Mouse (Mus musculus): ENCODE measurements at regions not wholly inside any gene's neighbourhood (a gene's known extent, or its start where the extent isn't known, plus 50 kb on each side); places are given as distances from the start of the nearest gene placed in this dataset.

DNA sequence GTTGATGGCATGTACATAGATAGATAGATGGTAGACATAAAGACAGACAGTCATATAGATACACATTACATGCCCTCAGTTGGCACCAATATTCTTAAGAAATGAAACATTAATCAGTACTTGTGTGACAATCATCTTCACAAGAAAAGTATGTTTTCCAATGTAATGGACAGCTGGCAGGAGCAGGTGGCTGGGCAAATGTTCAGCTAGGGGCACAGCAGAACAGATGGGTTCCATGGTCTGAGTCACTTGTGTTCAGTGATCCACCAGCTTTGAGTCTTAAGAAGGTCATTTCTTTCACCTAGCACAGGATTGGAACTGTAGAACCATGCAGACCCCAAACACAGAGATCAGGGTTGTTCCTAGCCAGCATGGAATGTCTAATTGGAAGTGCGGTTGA lies 2631.2 kb upstream of the 5930422O12Rik start:
- DNase-seq (ENCODE audit: low spot score) = no peak
- TF ChIP-seq CTCF (IDR thresholded peaks at IDR 0.05; ENCODE audit: low read depth) (no peak), EP300 (optimal IDR thresholded peaks at IDR 0.05) (no peak)
- H3K27me3 ChIP-seq (ENCODE audit: control insufficient read depth, insufficient read depth, low read length) = no peaks in the 10 kb centered on the region
- H3K4me1 ChIP-seq (replicated peaks; ENCODE audit: control insufficient read depth, insufficient read depth) = no peaks in the 10 kb centered on the region
- H3K9ac ChIP-seq (ENCODE audit: low read length) = no peak overlapping the region
- H3K4me2 ChIP-seq (replicated peaks; ENCODE audit: low read depth) = no peak overlapping the region
- no peak overlapping the region for H3K4me3 ChIP-seq (ENCODE audit: low read depth, low read length)
- 100% methylated on average over 1 of the region's 1 CpGs for WGBS
- H3K9me3 ChIP-seq (ENCODE audit: control insufficient read depth, low read length) = no peaks in the 10 kb centered on the region
- H3K36me3 ChIP-seq (ENCODE audit: control insufficient read depth, insufficient read depth, low read length) = no peaks in the 10 kb centered on the region
- ATAC-seq (ENCODE audit: low FRiP score, low TSS enrichment) = no peak
- no peak overlapping the region for H3K27ac ChIP-seq (replicated peaks)

DNA sequence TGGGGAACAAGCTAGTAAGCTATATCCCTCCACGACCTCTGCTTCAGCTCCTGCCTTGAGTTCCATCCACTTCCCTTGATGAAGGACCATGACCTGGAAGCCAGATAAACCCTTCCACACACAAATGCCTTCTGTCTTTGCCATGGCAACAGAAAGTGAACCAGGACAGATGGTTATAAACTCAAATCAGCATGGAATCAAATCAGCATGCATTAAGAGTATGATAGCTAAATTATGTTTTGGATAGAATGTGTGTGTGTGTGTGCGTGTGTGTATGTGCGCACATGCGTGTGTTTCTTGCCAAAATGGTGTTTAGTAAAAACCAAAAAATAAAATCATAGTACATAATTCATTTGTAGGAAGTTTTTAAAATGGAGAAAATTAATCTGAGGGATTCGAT lies 2611.5 kb upstream of the 5930422O12Rik start:
- no peak for ATAC-seq (ENCODE audit: low FRiP score, low TSS enrichment)
- H3K4me3 ChIP-seq (ENCODE audit: low read depth, low read length) = no peak overlapping the region
- H3K27me3 ChIP-seq (ENCODE audit: control insufficient read depth, insufficient read depth, low read length) = no peaks in the 10 kb centered on the region
- H3K4me2 ChIP-seq (replicated peaks; ENCODE audit: low read depth) = no peak overlapping the region
- 92% methylated on average over 5 of the region's 5 CpGs for WGBS
- DNase-seq (ENCODE audit: low spot score) = no peak
- TF ChIP-seq EP300 (optimal IDR thresholded peaks at IDR 0.05) = no peak
- TF ChIP-seq CTCF (IDR thresholded peaks at IDR 0.05; ENCODE audit: low read depth) = no peak
- no peaks in the 10 kb centered on the region for H3K36me3 ChIP-seq (ENCODE audit: control insufficient read depth, insufficient read depth, low read length)
- no peaks in the 10 kb centered on the region for H3K4me1 ChIP-seq (replicated peaks; ENCODE audit: control insufficient read depth, insufficient read depth)
- H3K9ac ChIP-seq (ENCODE audit: low read length) = no peak overlapping the region
- no peak overlapping the region for H3K27ac ChIP-seq (replicated peaks)
- H3K9me3 ChIP-seq (ENCODE audit: control insufficient read depth, low read length) = no peaks in the 10 kb centered on the region

GRCm38 (mm10) chr8:30822835-30823587 lies 2605.5 kb upstream of the 5930422O12Rik start:
- H3K27ac ChIP-seq (replicated peaks) = no peak overlapping the region
- H3K4me1 ChIP-seq (replicated peaks; ENCODE audit: control insufficient read depth, insufficient read depth) = no peaks in the 10 kb centered on the region
- no peaks in the 10 kb centered on the region for H3K36me3 ChIP-seq (ENCODE audit: control insufficient read depth, insufficient read depth, low read length)
- H3K27me3 ChIP-seq (ENCODE audit: control insufficient read depth, insufficient read depth, low read length) = no peaks in the 10 kb centered on the region
- peak; percentile 44 for DNase-seq (ENCODE audit: low spot score)
- ATAC-seq (ENCODE audit: low FRiP score, low TSS enrichment) = peak; percentile 99
- H3K4me3 ChIP-seq (ENCODE audit: low read depth, low read length) = no peak overlapping the region
- 66% methylated on average over 25 of the region's 25 CpGs for WGBS
- H3K9ac ChIP-seq (ENCODE audit: low read length) = no peak overlapping the region
- TF ChIP-seq EP300 (optimal IDR thresholded peaks at IDR 0.05) (no peak), CTCF (IDR thresholded peaks at IDR 0.05; ENCODE audit: low read depth) (no peak)
- no peak overlapping the region for H3K4me2 ChIP-seq (replicated peaks; ENCODE audit: low read depth)
- H3K9me3 ChIP-seq (ENCODE audit: control insufficient read depth, low read length) = no peaks in the 10 kb centered on the region

DNA sequence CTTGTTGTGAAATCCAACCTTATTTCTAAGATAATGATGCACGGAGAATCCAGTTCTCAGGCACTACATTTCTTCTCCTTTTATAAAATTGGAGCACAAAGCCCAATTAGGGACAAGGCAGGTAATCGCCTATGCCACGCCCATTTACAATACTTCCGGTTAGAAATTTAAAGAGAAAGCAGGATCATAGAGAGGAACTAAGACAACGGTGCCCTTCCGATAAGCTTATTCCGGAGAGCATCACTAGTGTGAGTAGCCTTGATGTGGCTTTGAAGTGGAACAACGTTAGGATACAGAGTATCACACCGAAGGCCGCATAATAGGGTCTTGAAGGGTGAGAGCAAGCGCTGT lies 2604.9 kb upstream of the 5930422O12Rik start:
- no peak overlapping the region for H3K4me3 ChIP-seq (ENCODE audit: low read depth, low read length)
- no peak overlapping the region for H3K9ac ChIP-seq (ENCODE audit: low read length)
- no peaks in the 10 kb centered on the region for H3K9me3 ChIP-seq (ENCODE audit: control insufficient read depth, low read length)
- no peaks in the 10 kb centered on the region for H3K36me3 ChIP-seq (ENCODE audit: control insufficient read depth, insufficient read depth, low read length)
- H3K4me1 ChIP-seq (replicated peaks; ENCODE audit: control insufficient read depth, insufficient read depth) = no peaks in the 10 kb centered on the region
- TF ChIP-seq EP300 (optimal IDR thresholded peaks at IDR 0.05) = no peak
- TF ChIP-seq CTCF (IDR thresholded peaks at IDR 0.05; ENCODE audit: low read depth) = no peak
- H3K27ac ChIP-seq (replicated peaks) = no peak overlapping the region
- DNase-seq (ENCODE audit: low spot score) (no peak), ATAC-seq (ENCODE audit: low FRiP score, low TSS enrichment) (peak; percentile 12; the same call in 1 of the 2 replicates)
- H3K27me3 ChIP-seq (ENCODE audit: control insufficient read depth, insufficient read depth, low read length) = no peaks in the 10 kb centered on the region
- 79% methylated on average over 11 of the region's 11 CpGs for WGBS
- H3K4me2 ChIP-seq (replicated peaks; ENCODE audit: low read depth) = no peak overlapping the region

- Histone ChIP-seq H3K9me3 (ENCODE audit: control insufficient read depth, low read length) (no peaks in the 10 kb centered on the region), H3K4me2 (replicated peaks; ENCODE audit: low read depth) (no peak overlapping the region), H3K4me1 (replicated peaks; ENCODE audit: control insufficient read depth, insufficient read depth) (no peaks in the 10 kb centered on the region), H3K27ac (replicated peaks) (no peak overlapping the region), H3K4me3 (ENCODE audit: low read depth, low read length) (no peak overlapping the region), H3K36me3 (ENCODE audit: control insufficient read depth, insufficient read depth, low read length) (no peaks in the 10 kb centered on the region), H3K9ac (ENCODE audit: low read length) (no peak overlapping the region), H3K27me3 (ENCODE audit: control insufficient read depth, insufficient read depth, low read length) (no peaks in the 10 kb centered on the region)
- ATAC-seq (ENCODE audit: low FRiP score, low TSS enrichment) = no peak
- 74% methylated on average over 4 of the region's 4 CpGs for WGBS
- TF ChIP-seq CTCF (IDR thresholded peaks at IDR 0.05; ENCODE audit: low read depth) (no peak), EP300 (optimal IDR thresholded peaks at IDR 0.05) (no peak)
- DNase-seq (ENCODE audit: low spot score) = no peak
These were observed 2602.5 kb upstream of the 5930422O12Rik start for GRCm38 (mm10) chr8:30826021-30826420.

DNA sequence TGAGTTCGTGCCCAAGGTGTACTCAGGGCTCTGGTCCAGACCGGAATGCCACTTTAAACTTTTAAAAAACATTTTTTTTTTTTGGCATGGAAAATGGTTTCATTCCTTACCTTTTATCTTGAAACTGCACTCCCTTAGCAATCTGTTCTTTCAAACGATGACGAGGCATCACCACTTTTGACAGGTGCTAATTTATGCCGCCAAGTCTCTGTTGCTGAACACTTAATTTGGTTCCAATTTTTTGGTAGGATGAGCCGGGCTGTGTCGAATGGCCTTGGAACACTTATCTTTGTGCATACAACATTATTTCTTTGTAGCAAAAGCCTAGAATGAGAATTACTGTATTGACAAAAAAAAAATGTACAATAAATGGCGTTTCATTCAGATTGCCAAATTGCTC lies 2590.5 kb upstream of the 5930422O12Rik start:
- TF ChIP-seq CTCF (IDR thresholded peaks at IDR 0.05; ENCODE audit: low read depth) = no peak
- no peak for TF ChIP-seq EP300 (optimal IDR thresholded peaks at IDR 0.05)
- no peak overlapping the region for H3K9ac ChIP-seq (ENCODE audit: low read length)
- DNase-seq (ENCODE audit: low spot score) (no peak), ATAC-seq (ENCODE audit: low FRiP score, low TSS enrichment) (no peak)
- H3K9me3 ChIP-seq (ENCODE audit: control insufficient read depth, low read length) = no peaks in the 10 kb centered on the region
- no peak overlapping the region for H3K27ac ChIP-seq (replicated peaks)
- H3K4me3 ChIP-seq (ENCODE audit: low read depth, low read length) = no peak overlapping the region
- no peaks in the 10 kb centered on the region for H3K4me1 ChIP-seq (replicated peaks; ENCODE audit: control insufficient read depth, insufficient read depth)
- no peaks in the 10 kb centered on the region for H3K27me3 ChIP-seq (ENCODE audit: control insufficient read depth, insufficient read depth, low read length)
- no peak overlapping the region for H3K4me2 ChIP-seq (replicated peaks; ENCODE audit: low read depth)
- H3K36me3 ChIP-seq (ENCODE audit: control insufficient read depth, insufficient read depth, low read length) = no peaks in the 10 kb centered on the region
- WGBS = 69% methylated on average over 8 of the region's 8 CpGs

All from stomach, postnatal 0 days (tissue).